Mouse (Mus musculus): ENCODE measurements at regions not wholly inside any gene's neighbourhood (a gene's known extent, or its start where the extent isn't known, plus 50 kb on each side); places are given as distances from the start of the nearest gene placed in this dataset.

DNA sequence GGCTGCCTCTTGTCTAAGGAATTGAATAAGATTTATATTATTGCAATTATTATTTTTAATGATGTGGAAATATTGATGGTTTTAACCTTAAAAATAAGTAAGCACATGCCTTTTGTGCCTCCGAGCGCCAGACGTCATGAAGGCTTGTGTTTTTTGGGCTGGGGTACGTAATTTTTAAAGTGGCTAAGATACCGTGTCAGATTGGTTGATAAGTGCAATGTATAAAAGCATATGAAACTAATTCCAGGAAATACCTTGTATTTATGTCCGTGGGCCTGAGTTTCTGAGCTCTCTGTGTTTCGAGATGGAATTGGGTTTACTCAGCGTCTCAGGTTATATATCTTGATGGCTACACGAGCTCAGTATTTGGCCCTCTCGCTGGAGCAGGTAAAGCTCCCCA lies 414.7 kb downstream of the Med13l start:
- no peak for DNase-seq (ENCODE audit: low spot score in 2 of 2)

DNA sequence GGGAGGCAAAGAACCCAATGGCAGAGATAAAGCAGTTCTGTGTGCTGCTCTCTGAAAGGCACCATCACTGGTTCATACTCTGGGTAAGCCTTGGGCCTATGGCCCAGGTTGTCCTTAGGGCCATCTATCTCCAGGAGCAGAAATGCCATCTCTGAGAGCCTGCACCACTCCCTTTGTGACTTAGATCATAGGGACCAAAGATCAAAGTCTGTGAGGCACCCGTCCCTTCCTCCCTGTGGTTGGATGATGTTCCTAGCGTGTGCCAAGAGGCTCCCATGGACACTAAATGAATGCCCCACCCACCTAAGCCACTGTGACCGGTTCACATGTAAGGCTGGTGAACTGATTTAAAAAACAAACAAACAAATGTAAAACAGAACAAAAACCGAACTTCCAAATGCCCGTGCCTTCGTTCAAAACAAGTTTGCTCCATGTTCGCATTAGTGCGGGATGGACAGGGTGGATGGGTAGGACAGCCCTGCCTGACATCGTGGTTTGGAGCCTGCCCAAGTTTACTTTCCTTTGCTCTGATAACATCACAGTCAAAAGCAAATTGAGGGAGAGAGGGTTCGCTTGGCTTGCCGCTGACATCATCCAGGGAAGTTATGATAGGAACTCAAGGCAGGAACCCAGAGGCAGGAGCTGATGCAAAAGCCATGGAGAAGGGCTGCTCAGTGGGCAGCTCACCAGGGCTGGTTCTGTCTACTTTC lies 418.6 kb downstream of the Med13l start:
- DNase-seq (ENCODE audit: low spot score in 2 of 2) = no peak

GRCm38 (mm10) chr5:118981046-118981445 lies 420.6 kb downstream of the Med13l start:
- DNase-seq (ENCODE audit: low spot score in 2 of 2) = no peak

DNA sequence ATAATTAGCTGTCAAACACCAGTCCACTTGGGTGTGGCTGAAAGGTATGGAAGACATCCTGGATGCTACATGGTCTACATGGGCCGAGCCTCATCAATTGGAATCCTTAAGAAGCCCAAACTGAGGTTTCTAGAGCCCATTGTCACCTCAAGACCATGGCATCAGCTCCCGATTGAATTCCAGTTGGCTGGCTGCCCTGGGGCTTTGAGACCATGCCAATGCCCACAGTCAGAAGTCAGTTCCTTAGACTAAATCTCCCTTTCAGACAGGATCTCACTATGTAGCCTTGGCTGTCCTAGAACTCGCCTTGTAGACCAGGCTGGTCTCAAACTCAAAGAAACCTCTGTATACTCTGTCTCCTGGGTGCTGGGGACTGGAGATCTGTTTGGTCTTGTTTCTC lies 423.8 kb downstream of the Med13l start:
- no peak for DNase-seq (ENCODE audit: low spot score in 2 of 2)

DNA sequence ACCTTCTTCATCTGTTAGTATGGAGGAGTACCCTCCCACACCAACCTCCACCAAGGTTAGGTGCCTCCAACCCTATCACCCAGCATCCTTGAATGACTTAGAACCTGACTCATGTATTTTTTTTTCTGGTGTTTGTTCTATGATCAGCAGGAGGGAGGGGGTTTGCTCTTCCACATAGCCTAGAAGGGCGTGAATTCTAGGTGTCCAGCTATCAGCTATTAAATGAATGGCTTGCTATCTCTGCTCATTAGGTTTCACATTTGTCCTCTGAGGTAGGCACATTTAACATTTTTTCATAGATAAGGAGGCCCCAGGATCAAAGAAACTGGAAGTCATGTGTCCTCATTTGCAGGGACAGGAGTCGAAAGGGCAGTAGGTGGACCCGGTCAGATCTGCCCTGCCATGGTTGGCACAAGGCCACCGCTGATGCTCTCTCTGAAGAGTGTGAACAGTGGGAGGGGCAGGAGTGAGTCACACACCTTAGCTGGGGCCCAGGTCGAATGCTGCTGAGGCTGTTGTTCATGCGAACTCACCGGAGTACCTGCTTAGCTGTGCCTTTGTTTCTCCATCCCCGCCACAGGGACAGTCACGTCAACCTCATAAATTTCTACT lies 424.4 kb downstream of the Med13l start:
- no peak for DNase-seq (ENCODE audit: low spot score in 2 of 2)

DNA sequence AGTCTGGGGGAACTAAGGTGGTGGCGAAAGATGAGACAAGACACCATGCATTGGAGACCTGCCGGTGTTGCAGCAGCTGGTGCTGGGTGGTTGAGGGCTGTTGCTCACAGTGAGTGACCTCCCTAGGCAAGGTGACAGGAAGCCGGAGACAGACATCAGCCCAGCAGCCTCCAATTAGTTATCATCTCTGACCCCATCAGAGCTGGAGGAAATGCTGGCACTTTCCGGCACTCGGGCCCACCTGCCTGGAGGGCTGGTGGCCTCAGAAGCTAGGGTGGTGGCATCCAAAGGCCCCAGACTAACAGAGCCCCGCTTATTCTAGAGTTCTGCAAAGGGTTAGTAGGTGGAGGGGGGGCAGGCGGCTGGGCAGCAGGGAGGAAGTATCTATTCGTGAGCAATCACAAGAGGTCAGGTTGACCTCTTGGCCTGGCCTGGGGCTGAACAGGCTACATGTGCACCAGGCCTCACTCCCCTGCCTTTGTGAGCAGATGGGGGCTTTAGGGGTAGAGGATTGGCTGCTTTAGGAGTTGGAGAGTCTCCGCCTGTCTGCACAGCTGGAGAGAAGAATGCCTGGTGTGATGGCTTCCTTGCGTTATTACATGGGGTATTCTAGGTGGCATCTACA lies 427.0 kb downstream of the Med13l start:
- no peak for DNase-seq (ENCODE audit: low spot score in 2 of 2)

DNA sequence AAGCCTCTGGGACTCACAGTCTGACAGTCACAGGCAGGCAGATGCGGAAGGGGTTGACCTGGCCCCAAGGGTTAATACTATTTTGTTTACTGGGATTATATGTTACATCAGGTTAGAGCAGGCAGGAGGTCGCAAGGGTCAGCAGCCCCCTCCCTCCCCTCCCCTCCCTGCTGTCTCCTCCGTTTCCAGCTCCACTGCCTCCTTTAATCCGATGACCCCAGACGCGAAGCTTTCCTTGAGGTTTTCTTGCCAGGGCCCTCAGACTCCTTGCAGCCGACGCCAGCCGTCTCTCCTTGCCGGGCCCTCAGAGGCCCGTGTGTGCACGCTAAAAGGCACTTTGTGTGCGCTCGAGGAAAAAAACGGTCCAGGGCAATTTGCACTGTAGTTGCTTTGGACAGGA lies 438.6 kb downstream of the Med13l start:
- DNase-seq (ENCODE audit: low spot score in 2 of 2) = no peak

- DNase-seq (ENCODE audit: low spot score in 2 of 2) = no peak
These were observed 445.5 kb downstream of the Med13l start for GRCm38 (mm10) chr5:119005825-119006471.

GRCm38 (mm10) chr5:119010048-119010447 lies 449.6 kb downstream of the Med13l start:
- DNase-seq (ENCODE audit: low spot score in 2 of 2) = no peak

DNA sequence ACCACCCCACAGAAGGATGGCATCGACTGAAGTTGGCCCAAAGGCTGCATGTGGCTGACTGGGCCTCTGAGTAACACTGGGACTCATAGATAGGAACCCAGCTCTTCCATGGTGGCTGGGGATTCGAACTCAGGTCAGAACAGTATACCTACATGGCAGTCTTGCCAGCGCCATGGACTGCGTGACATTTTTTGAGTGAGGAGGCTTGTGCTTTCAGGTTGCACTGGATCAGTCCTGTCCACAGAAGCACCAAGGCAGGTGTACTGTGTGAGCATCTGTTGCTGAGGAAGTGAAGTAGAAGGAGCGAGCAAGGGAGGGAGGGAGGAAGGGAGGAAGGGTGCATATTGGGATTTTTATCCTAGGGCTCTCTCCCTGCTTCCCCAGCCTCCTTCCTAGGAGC lies 454.7 kb downstream of the Med13l start:
- no peak for DNase-seq (ENCODE audit: low spot score in 2 of 2)

DNA sequence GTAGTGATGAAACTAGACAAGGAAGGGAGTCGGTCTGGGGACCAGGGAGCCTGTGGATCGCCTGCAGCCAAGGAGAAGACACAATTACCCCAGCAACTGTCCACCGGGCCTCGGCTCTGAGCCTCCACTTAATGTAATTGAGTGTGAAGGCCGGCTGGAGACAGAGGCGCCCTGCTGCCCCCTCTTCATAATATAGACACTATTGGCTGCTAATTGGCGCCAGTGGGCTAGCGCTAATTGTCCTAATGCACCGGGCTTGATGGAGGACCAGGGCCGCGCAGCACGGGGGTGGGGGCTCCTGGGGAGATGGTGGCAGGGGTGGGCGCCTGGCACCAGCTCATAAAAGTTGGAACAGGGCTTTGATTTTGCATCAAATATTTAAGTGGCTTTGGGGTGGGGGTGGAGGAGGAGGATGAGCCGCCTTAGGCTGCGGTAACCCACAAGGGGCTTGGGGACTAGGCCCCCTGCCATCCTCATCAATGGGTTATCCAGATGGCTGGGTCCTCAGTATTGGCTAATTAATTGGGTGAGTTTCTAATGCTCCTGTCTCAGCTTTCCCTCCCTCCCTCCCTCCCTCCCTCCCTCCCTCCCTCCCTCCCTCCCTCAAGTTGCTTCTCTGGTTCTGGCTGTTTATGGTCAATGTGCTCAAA lies 455.3 kb downstream of the Med13l start:
- no peak for DNase-seq (ENCODE audit: low spot score in 2 of 2)

DNA sequence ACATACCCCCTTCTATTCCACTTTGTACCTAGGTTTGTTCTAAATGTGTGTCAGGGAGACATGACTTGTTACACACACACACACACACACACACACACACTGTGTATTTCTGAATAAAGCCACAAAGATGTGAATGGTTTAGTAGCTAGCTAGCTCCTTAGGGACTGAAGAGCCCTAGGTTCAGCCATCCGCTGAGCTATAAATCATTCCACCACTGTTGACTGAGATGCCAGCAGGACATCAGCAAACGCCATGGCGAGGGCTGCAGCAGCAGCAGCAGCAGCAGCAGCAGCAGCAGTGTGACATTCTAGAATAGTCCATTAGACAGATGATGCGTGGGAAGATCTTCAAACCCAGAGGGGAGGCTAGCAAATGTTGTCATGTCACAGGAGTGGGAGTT lies 455.9 kb downstream of the Med13l start:
- no peak for DNase-seq (ENCODE audit: low spot score in 2 of 2)

DNA sequence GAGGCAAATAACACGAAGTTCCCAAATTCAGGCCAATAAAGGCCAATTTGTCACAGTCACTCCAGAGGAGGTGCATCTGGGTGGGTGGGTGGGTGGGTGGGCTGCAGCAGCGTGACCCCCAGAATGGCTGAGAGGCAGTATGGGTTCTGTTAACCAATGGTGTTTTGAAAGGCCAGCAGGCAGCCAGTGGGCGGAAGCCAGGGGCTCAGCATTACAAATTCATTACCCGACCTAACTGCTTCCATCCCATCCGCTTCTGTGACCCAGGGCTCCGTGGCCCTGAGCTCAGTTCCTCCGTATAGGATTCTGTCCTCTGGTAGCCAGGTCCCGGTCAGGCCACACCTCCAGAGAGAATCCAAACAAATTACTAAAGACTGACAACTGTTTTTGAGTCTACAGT lies 463.5 kb downstream of the Med13l start:
- DNase-seq (ENCODE audit: low spot score in 2 of 2) = no peak

DNA sequence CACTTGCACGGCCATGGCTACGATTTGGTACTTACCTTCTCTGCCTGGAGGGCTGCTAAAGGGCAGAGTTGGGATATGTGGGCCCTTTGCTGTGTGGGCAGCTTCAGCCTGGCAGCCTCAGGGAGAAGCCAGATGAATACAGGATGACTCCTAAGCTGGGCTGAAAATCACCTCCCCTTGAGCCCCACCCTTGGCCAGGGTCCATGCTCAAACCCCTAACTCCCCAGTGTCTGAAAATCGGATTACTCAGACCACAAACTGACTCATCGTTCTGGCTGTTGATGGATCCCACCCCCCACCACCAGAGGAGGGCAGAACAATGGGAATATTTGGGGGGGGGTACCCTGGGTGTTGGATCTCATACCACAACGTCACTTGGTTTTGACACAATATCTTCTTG lies 471.6 kb downstream of the Med13l start:
- DNase-seq (ENCODE audit: low spot score in 2 of 2) = no peak

DNA sequence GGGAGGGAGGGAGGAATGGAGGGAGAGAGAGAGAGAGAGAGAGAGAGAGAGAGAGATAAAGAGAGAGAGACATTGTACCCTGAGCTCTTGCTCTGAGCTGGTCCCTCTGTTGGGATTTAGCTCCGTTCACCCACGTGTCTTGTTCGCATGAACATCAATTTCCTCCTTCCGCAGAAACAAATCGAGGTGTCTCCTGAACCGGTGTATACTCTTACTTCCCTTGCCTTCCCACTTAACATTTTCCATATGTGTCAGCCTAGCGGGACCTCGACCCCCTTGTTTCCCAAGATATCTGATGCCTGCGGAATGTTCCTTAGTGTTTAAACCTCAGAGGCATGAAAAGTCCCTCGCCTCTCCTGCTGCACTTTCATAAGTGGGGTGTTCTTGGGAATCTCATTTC lies 484.1 kb downstream of the Med13l start:
- DNase-seq (ENCODE audit: low spot score in 2 of 2) = no peak

DNA sequence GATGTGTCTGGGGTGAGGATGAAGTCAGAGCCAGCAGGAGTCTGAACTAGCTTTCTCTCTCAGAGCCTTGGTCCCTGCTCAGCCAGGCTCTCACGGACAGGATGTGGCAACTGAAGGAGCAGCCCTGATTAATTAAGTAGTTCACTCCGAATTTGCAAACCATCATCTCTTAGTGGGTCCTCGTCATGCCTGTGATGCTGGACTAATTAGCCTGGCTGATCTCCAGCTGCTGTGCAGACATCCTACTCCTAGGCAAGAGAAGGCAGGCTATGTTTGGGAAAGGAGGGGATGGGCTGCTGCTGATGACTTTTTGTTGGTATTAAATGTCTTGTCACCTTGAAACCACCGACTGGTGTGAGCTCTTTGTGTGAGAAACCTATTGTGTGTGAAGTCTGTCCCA lies 487.1 kb downstream of the Med13l start:
- no peak for DNase-seq (ENCODE audit: low spot score in 2 of 2)

DNA sequence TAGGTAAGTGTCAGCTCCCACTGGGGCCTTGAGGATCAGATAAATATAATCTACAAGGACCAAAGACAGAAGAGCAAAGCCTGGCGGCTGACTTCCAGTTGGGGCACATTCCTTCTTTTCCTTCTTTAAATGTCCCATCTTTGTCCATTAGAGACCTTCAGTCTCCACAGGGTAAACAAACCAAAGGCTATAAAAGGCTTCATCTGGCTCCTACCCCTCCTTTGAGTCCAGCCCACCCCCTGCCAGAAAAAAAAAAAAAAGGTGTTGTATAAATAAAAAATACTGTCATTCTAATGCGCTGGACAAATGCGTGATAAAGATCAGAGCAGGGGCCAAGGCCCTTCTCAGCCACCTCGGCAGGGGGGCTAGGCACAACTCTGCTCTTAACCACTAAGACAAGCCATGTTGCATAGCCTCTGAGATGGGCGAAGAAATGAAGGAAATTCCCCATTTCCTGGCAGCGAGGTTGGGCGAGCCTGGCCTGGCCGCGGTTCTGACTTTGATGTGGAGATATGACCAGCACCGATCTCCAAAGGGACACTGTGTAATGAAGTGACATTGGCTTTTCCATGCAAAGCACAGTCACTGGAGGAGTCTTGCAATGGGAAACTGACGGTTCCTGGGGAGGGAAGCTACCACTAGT lies 492.0 kb downstream of the Med13l start:
- no peak for DNase-seq (ENCODE audit: low spot score in 2 of 2)

- DNase-seq (ENCODE audit: low spot score in 2 of 2) = no peak
These were observed 493.3 kb downstream of the Med13l start for GRCm38 (mm10) chr5:119053738-119054137.

DNA sequence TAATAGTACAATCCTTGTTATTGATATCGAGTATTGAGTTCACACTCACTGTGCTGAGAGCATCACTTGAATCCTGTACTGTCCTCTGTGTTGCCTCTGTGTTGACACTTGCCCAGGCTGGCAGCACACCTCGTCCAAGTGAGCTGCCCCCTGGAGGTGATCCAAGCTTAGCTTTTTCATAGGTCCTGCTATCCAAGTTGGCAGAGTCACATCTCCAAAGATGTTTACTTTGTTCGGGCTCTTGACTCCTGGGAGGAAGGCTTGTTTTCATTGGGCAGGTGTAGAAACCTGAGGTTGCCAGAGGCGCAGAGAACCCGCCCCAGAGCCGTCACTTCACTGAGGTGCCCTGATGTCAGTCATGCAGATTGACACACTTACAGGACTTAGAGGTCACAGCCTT lies 493.9 kb downstream of the Med13l start:
- no peak for DNase-seq (ENCODE audit: low spot score in 2 of 2)

DNA sequence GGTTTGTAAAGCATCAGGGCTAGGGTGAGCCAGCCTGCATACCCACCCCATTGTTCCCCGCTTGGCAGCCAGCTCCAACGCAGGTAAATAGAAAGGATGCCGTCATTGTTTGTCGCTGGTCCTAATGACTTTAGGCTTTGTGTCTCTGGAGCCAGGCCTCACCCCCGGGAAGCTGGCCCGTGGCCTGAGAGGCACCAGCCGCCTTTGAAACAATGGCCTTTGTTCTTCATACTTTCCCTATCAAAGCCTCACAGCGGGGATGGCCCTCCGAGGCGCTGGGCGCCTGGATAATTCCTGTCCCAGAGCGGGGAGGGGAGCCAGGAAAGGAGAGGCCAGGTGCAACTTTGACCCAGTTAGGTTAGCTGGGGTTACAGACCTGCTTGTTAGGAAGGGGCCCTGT lies 495.0 kb downstream of the Med13l start:
- DNase-seq (ENCODE audit: low spot score in 2 of 2) = no peak

DNA sequence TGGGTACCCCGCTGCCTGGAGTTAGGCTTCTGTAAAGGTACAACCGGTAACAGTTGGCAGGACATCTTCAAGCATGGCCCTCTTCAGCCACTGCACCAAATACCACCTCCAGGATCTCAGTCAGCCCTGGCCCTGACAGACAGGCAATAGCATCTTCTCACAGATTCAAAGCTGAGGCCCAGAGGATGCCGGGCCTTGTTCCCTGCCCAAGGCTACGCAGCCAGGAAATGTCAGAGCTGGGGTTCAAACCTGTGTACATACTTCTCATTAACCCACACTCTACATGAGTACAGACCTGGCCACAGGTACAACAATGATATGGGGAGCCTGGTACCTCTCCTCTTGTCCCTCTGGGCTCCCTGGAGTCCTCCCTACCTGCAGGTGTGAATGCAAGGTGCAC lies 497.3 kb downstream of the Med13l start:
- DNase-seq (ENCODE audit: low spot score in 2 of 2) = no peak

Data from natural killer cell, adult 2 months (primary cell).